Mouse (Mus musculus): ENCODE data around the gene S1pr5. TPM values are rescaled to one million over a fixed set of nuclear protein-coding genes. Genes with fewer than 3 reads are reported as not detected.

The S1pr5 gene
- total and polyA plus RNA-seq, 2 experiments from 2014 or later = 2.9 to 8.2 TPM

DNA sequence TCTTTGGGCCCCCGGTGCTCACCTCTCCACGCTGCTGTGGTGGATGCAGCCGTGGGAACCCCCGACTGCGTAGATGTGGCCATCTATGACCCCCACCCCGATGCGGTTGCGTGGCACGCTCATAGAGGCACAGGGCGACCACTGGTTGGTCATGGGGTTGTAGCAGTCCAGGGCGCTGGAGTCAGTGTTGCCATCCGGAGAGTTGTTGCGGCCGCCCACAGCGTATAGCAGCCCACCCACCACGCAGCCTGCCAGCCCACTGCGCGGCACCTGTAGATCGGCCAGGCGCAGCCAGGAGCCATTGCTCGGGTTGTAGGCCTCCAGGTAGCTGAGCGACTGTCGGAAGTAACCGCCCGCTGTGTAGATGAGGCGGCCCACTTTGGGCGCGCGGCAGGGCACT, 14.9 kb downstream of the S1pr5 start:
- ATAC-seq (no peak), DNase-seq (ENCODE audit: low spot score) (no peak)
- H3K27me3 ChIP-seq (ENCODE audit: insufficient read depth, low read length) = no peaks in the 10 kb centered on the region
- WGBS = 89% methylated on average over 29 of the region's 29 CpGs
- peaks cover 8% of the 10 kb centered on the region; the same call in 1 of the 2 replicates for H3K4me1 ChIP-seq (ENCODE audit: insufficient read depth, low read length)
- H3K9ac ChIP-seq (replicated peaks; ENCODE audit: low read length) = no peak overlapping the region
- H3K36me3 ChIP-seq (ENCODE audit: insufficient read depth, low read length) = peaks cover 27% of the 10 kb centered on the region
- no peak for TF ChIP-seq CTCF (IDR thresholded peaks at IDR 0.05; ENCODE audit: low read depth)
- H3K4me2 ChIP-seq (ENCODE audit: low read depth, low read length) = no peak overlapping the region
- H3K4me3 ChIP-seq (ENCODE audit: low read length) = no peak overlapping the region
- no peaks in the 10 kb centered on the region for H3K9me3 ChIP-seq (ENCODE audit: low read length)
- no peak overlapping the region for H3K27ac ChIP-seq

GRCm38 (mm10) chr9:21232867-21233266, 15.4 kb downstream of the S1pr5 start:
- H3K36me3 ChIP-seq (ENCODE audit: insufficient read depth, low read length) = peaks cover 27% of the 10 kb centered on the region

GRCm38 (mm10) chr9:21231551-21231950, 16.7 kb downstream of the S1pr5 start:
- ATAC-seq (no peak), DNase-seq (ENCODE audit: low spot score) (no peak)
- H3K36me3 ChIP-seq (ENCODE audit: insufficient read depth, low read length) = peaks cover 27% of the 10 kb centered on the region
- no peaks in the 10 kb centered on the region for H3K27me3 ChIP-seq (ENCODE audit: insufficient read depth, low read length)
- H3K9ac ChIP-seq (replicated peaks; ENCODE audit: low read length) = no peak overlapping the region
- 57% methylated on average over 23 of the region's 23 CpGs for WGBS
- TF ChIP-seq CTCF (IDR thresholded peaks at IDR 0.05; ENCODE audit: low read depth) = no peak
- no peak overlapping the region for H3K4me3 ChIP-seq (ENCODE audit: low read length)
- H3K4me1 ChIP-seq (ENCODE audit: insufficient read depth, low read length) = no peaks in the 10 kb centered on the region
- no peak overlapping the region for H3K4me2 ChIP-seq (ENCODE audit: low read depth, low read length)
- no peaks in the 10 kb centered on the region for H3K9me3 ChIP-seq (ENCODE audit: low read length)
- no peak overlapping the region for H3K27ac ChIP-seq

More at GRCm38 (mm10) chr9:21232867-21233266, 15.4 kb downstream of the S1pr5 start:
- DNase-seq (ENCODE audit: low spot score) (no peak), ATAC-seq (no peak)
- 88% methylated on average over 5 of the region's 5 CpGs for WGBS
- Histone ChIP-seq H3K4me2 (ENCODE audit: low read depth, low read length) (no peak overlapping the region), H3K4me3 (ENCODE audit: low read length) (no peak overlapping the region), H3K9me3 (ENCODE audit: low read length) (no peaks in the 10 kb centered on the region), H3K27ac (no peak overlapping the region), H3K9ac (replicated peaks; ENCODE audit: low read length) (no peak overlapping the region), H3K27me3 (ENCODE audit: insufficient read depth, low read length) (no peaks in the 10 kb centered on the region), H3K4me1 (ENCODE audit: insufficient read depth, low read length) (peaks cover 8% of the 10 kb centered on the region; the same call in 1 of the 2 replicates)
- no peak for TF ChIP-seq CTCF (IDR thresholded peaks at IDR 0.05; ENCODE audit: low read depth)

- Histone ChIP-seq H3K4me1 (ENCODE audit: insufficient read depth, low read length) (no peaks in the 10 kb centered on the region), H3K36me3 (ENCODE audit: insufficient read depth, low read length) (peaks cover 14% of the 10 kb centered on the region), H3K27ac (no peak overlapping the region), H3K4me2 (ENCODE audit: low read depth, low read length) (peak overlapping the region; percentile 42), H3K27me3 (ENCODE audit: insufficient read depth, low read length) (no peaks in the 10 kb centered on the region), H3K9ac (replicated peaks; ENCODE audit: low read length) (0 out of 2 replicates have a peak overlapping the region, but pooled peaks have one; percentile 0), H3K4me3 (ENCODE audit: low read length) (no peak overlapping the region), H3K9me3 (ENCODE audit: low read length) (no peaks in the 10 kb centered on the region)
- no peak for TF ChIP-seq CTCF (IDR thresholded peaks at IDR 0.05; ENCODE audit: low read depth)
- WGBS = 13% methylated on average over 16 of the region's 16 CpGs
- peak; percentile 55 for DNase-seq (ENCODE audit: low spot score)
- ATAC-seq = peak; percentile 36; the same call in 1 of the 2 replicates
Measured at GRCm38 (mm10) chr9:21227342-21227741, 20.9 kb downstream of the S1pr5 start.

DNA sequence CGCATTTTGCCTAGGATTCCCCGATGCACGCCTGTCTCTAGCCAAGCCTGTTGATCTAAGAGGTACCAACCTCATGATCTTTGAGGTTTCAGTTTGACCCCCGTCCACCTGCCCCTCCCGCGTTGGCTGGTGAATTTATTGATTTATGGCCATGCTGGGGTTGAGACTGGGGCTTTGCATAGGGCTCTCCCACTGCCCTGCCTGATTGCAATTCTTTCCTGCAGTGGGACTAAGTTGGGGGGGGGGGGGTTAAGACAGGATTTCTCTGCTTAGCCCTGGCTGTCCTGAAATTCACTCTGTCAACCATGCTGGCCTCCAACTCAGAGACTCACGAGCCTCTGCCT, 22.9 kb downstream of the S1pr5 start:
- H3K4me3 ChIP-seq (ENCODE audit: low read length) = 0 out of 2 replicates have a peak overlapping the region, but pooled peaks have one; percentile 13
- peaks cover 8% of the 10 kb centered on the region for H3K36me3 ChIP-seq (ENCODE audit: insufficient read depth, low read length)
- WGBS = 15% methylated on average over 7 of the region's 7 CpGs

GRCm38 (mm10) chr9:21224576-21225414, 23.4 kb downstream of the S1pr5 start:
- Histone ChIP-seq H3K36me3 (ENCODE audit: insufficient read depth, low read length) (peaks cover 5% of the 10 kb centered on the region; the same call in 1 of the 2 replicates), H3K4me2 (ENCODE audit: low read depth, low read length) (peak overlapping the region; percentile 45), H3K9ac (replicated peaks; ENCODE audit: low read length) (0 out of 2 replicates have a peak overlapping the region, but pooled peaks have one; percentile 17), H3K27ac (no peak overlapping the region), H3K4me3 (ENCODE audit: low read length) (0 out of 2 replicates have a peak overlapping the region, but pooled peaks have one; percentile 13), H3K27me3 (ENCODE audit: insufficient read depth, low read length) (no peaks in the 10 kb centered on the region), H3K9me3 (ENCODE audit: low read length) (no peaks in the 10 kb centered on the region), H3K4me1 (ENCODE audit: insufficient read depth, low read length) (no peaks in the 10 kb centered on the region)
- WGBS = 24% methylated on average over 26 of the region's 26 CpGs
- 0 out of 2 replicates have a peak, but pooled peaks have one; percentile 2 for TF ChIP-seq CTCF (IDR thresholded peaks at IDR 0.05; ENCODE audit: low read depth)
- ATAC-seq (0 out of 2 replicates have a peak, but pooled peaks have one; percentile 28), DNase-seq (ENCODE audit: low spot score) (peak; percentile 35)

More for the DNA sequence above, 22.9 kb downstream of the S1pr5 start:
- no peak for TF ChIP-seq CTCF (IDR thresholded peaks at IDR 0.05; ENCODE audit: low read depth)
- Histone ChIP-seq H3K27ac (no peak overlapping the region), H3K27me3 (ENCODE audit: insufficient read depth, low read length) (no peaks in the 10 kb centered on the region), H3K9me3 (ENCODE audit: low read length) (no peaks in the 10 kb centered on the region), H3K9ac (replicated peaks; ENCODE audit: low read length) (no peak overlapping the region), H3K4me2 (ENCODE audit: low read depth, low read length) (peak overlapping the region; percentile 45), H3K4me1 (ENCODE audit: insufficient read depth, low read length) (no peaks in the 10 kb centered on the region)
- ATAC-seq (no peak), DNase-seq (ENCODE audit: low spot score) (no peak)
